14 mouse cellular contexts compared by ENCODE assay signal in genomic region chr8:48477371-48477935, GRCm38 (mm10).
DNase-seq lines count a peak whose midpoint lies in the region; ATAC-seq and TF ChIP-seq lines count a peak whose summit lies in the region.
"Had no signal": no experiment of that assay in that cellular context is flagged by ENCODE, and none has a peak within 500 bp of the region (broad histone marks: within the 10 kb centered on the region; RNA-seq: fewer than 3 reads in every experiment).

No protein-coding gene starts in this region.

- no peak for DNase-seq in forebrain, embryonic 11.5 days (ENCODE audit: low spot score)
- no peak for DNase-seq in neural tube, embryonic 10.5 days (ENCODE audit: extremely low spot score, low spot score)
- DNase-seq in B cell, adult 2 months, result no peak
- DNase-seq in urinary bladder, adult 18-20 months (ENCODE audit: low spot score in 2 of 2), result no peak
- DNase-seq: adrenal gland, adult 2 months; cerebellum, postnatal 10 days; kidney, postnatal 10 days had no signal

- WGBS in forebrain, embryonic 13.5 days, result 50% methylated on average over 8 of the region's 8 CpGs
- WGBS in forebrain, embryonic 11.5 days, result 67% methylated on average over 8 of the region's 8 CpGs
- WGBS in neural tube, embryonic 12.5 days, result 49% methylated on average over 8 of the region's 8 CpGs
- 40% methylated on average over 8 of the region's 8 CpGs for WGBS in midbrain, embryonic 12.5 days
- 46% methylated on average over 8 of the region's 8 CpGs for WGBS in olfactory bulb, adult 2 months

- no peak overlapping the region for H3K9ac ChIP-seq in forebrain, embryonic 13.5 days
- H3K9ac ChIP-seq in forebrain, embryonic 11.5 days (ENCODE audit: low read length), result no peak overlapping the region
- H3K9ac ChIP-seq in neural tube, embryonic 12.5 days, result no peak overlapping the region
- H3K9ac ChIP-seq in midbrain, embryonic 12.5 days (replicated peaks), result no peak overlapping the region
- H3K9ac ChIP-seq: limb, embryonic 15.5 days had no signal

- H3K4me2 ChIP-seq in forebrain, embryonic 13.5 days, result no peak overlapping the region
- no peak overlapping the region for H3K4me2 ChIP-seq in forebrain, embryonic 11.5 days (ENCODE audit: low read depth, low read length, severe bottlenecking)
- no peak overlapping the region for H3K4me2 ChIP-seq in neural tube, embryonic 12.5 days (replicated peaks)
- H3K4me2 ChIP-seq in midbrain, embryonic 12.5 days (replicated peaks), result no peak overlapping the region
- H3K4me2 ChIP-seq: limb, embryonic 15.5 days had no signal

- ATAC-seq in forebrain, embryonic 13.5 days, result peak; percentile 52
- no peak for ATAC-seq in forebrain, embryonic 11.5 days (replicated peaks; ENCODE audit: low FRiP score)
- ATAC-seq in neural tube, embryonic 12.5 days (ENCODE audit: low FRiP score, low read depth), result peak; percentile 49; the same call in 1 of the 2 replicates
- peak; percentile 68 for ATAC-seq in midbrain, embryonic 12.5 days (ENCODE audit: low FRiP score, low read depth)
- ATAC-seq: inflammation-experienced regulatory T-cells, adult 6 months; lung, postnatal 0 days had no signal

- H3K4me3 ChIP-seq in forebrain, embryonic 13.5 days, result no peak overlapping the region
- no peak overlapping the region for H3K4me3 ChIP-seq in forebrain, embryonic 11.5 days (ENCODE audit: low read depth, low read length)
- H3K4me3 ChIP-seq in neural tube, embryonic 12.5 days, result no peak overlapping the region
- no peak overlapping the region for H3K4me3 ChIP-seq in midbrain, embryonic 12.5 days
- no peak overlapping the region for H3K4me3 ChIP-seq in olfactory bulb, adult 2 months (ENCODE audit: insufficient read depth, low read depth, low read length)
- H3K4me3 ChIP-seq: limb, embryonic 15.5 days had no signal

- no peak for TF ChIP-seq CTCF in olfactory bulb, adult 2 months (IDR thresholded peaks at IDR 0.05; ENCODE audit: insufficient read depth, low read depth, low read length)

- no peaks in the 10 kb centered on the region for H3K9me3 ChIP-seq in forebrain, embryonic 13.5 days (replicated peaks)
- H3K9me3 ChIP-seq in forebrain, embryonic 11.5 days (ENCODE audit: control insufficient read depth, low read length), result no peaks in the 10 kb centered on the region
- no peaks in the 10 kb centered on the region for H3K9me3 ChIP-seq in neural tube, embryonic 12.5 days
- no peaks in the 10 kb centered on the region for H3K9me3 ChIP-seq in midbrain, embryonic 12.5 days
- H3K9me3 ChIP-seq: limb, embryonic 15.5 days had no signal

- H3K27me3 ChIP-seq in forebrain, embryonic 13.5 days, result no peaks in the 10 kb centered on the region
- H3K27me3 ChIP-seq in forebrain, embryonic 11.5 days (ENCODE audit: control insufficient read depth, insufficient read depth, low read length), result no peaks in the 10 kb centered on the region
- no peaks in the 10 kb centered on the region for H3K27me3 ChIP-seq in neural tube, embryonic 12.5 days (replicated peaks)
- H3K27me3 ChIP-seq in midbrain, embryonic 12.5 days, result peaks cover 47% of the 10 kb centered on the region
- H3K27me3 ChIP-seq: limb, embryonic 15.5 days had no signal

- no peaks in the 10 kb centered on the region for H3K36me3 ChIP-seq in forebrain, embryonic 13.5 days (ENCODE audit: poor library complexity, severe bottlenecking)
- no peaks in the 10 kb centered on the region for H3K36me3 ChIP-seq in forebrain, embryonic 11.5 days (ENCODE audit: control insufficient read depth, insufficient read depth, low read length)
- H3K36me3 ChIP-seq in neural tube, embryonic 12.5 days, result no peaks in the 10 kb centered on the region
- H3K36me3 ChIP-seq in midbrain, embryonic 12.5 days, result no peaks in the 10 kb centered on the region
- H3K36me3 ChIP-seq: limb, embryonic 15.5 days had no signal

- TF ChIP-seq POLR2A in olfactory bulb, adult 2 months (IDR thresholded peaks at IDR 0.05; ENCODE audit: insufficient read depth, low read depth, low read length), result no peak

- peaks cover 23% of the 10 kb centered on the region for H3K4me1 ChIP-seq in forebrain, embryonic 13.5 days
- no peaks in the 10 kb centered on the region; the same call in 1 of the 2 replicates for H3K4me1 ChIP-seq in forebrain, embryonic 11.5 days (replicated peaks; ENCODE audit: control insufficient read depth, insufficient read depth, low read length)
- peaks cover 12% of the 10 kb centered on the region; the same call in 1 of the 2 replicates for H3K4me1 ChIP-seq in neural tube, embryonic 12.5 days
- peaks cover 27% of the 10 kb centered on the region for H3K4me1 ChIP-seq in midbrain, embryonic 12.5 days
- H3K4me1 ChIP-seq in olfactory bulb, adult 2 months (ENCODE audit: control insufficient read depth, insufficient read depth, low read length), result peaks cover 11% of the 10 kb centered on the region

- H3K27ac ChIP-seq in forebrain, embryonic 13.5 days, result no peak overlapping the region
- H3K27ac ChIP-seq in forebrain, embryonic 11.5 days (ENCODE audit: low read depth, low read length), result no peak overlapping the region
- H3K27ac ChIP-seq in neural tube, embryonic 12.5 days, result no peak overlapping the region
- H3K27ac ChIP-seq in midbrain, embryonic 12.5 days (replicated peaks), result no peak overlapping the region
- H3K27ac ChIP-seq in olfactory bulb, adult 2 months (ENCODE audit: insufficient read depth, low read depth, low read length), result 0 out of 2 replicates have a peak overlapping the region, but pooled peaks have one; percentile 48
- H3K27ac ChIP-seq: limb, embryonic 15.5 days had no signal
